19 mouse cellular contexts compared by ENCODE assay signal in genomic region chr2:65652636-65653035, GRCm38 (mm10). TPM values are rescaled to one million over a fixed set of nuclear protein-coding genes. Genes with fewer than 3 reads are reported as not detected.
DNase-seq lines count a peak whose midpoint lies in the region; ATAC-seq and TF ChIP-seq lines count a peak whose summit lies in the region.
"Had no signal": no experiment of that assay in that cellular context is flagged by ENCODE, and none has a peak within 500 bp of the region (broad histone marks: within the 10 kb centered on the region; RNA-seq: fewer than 3 reads in every experiment).

No protein-coding gene starts in this region.

- no peak for DNase-seq in cerebellum, postnatal 4 days (ENCODE audit: low spot score in 2 of 2)
- DNase-seq in cerebellum, adult 2 months: peak; percentile 40 to 64
- DNase-seq in cerebellum, adult 8-10 months: no peak
- DNase-seq in cerebellum, postnatal 25 days: peak; percentile 46 to 48
- no peak for DNase-seq in cerebellum, adult 9-10 months
- DNase-seq: adrenal gland, adult 8-10 months; adrenal gland, postnatal 14 days; B cell, adult 2 months; forebrain, postnatal 0 days had no signal

- no peak for TF ChIP-seq POLR2A in cerebellum, adult 2 months (IDR thresholded peaks at IDR 0.05; ENCODE audit: borderline replicate concordance, insufficient read depth, low read length)

- H3K4me1 ChIP-seq in cerebellum, adult 2 months (ENCODE audit: control insufficient read depth, insufficient read depth, low read length): peaks cover 11% of the 10 kb centered on the region
- H3K4me1 ChIP-seq: embryonic facial prominence, embryonic 10.5 days; embryonic facial prominence, embryonic 12.5 days; forebrain, embryonic 13.5 days; forebrain, embryonic 15.5 days had no signal

- peak; percentile 75 for ATAC-seq in cerebellum, adult (ENCODE audit: insufficient number of reproducible peaks, low FRiP score, low TSS enrichment)
- ATAC-seq: activated CD4-positive, CD25-positive, alpha-beta regulatory T cell, adult 4 months; CD4-positive, CD25-positive, alpha-beta regulatory T cell, adult 4 months; forebrain, embryonic 13.5 days; forebrain, embryonic 15.5 days; forebrain, postnatal 0 days; Patski had no signal

- no peak overlapping the region for H3K4me3 ChIP-seq in cerebellum, adult 2 months (replicated peaks; ENCODE audit: insufficient read depth, low read depth, low read length)
- H3K4me3 ChIP-seq: embryonic facial prominence, embryonic 10.5 days; embryonic facial prominence, embryonic 12.5 days; forebrain, embryonic 13.5 days; forebrain, embryonic 15.5 days had no signal

- no peaks in the 10 kb centered on the region for H3K27me3 ChIP-seq in cerebellum, adult 2 months (ENCODE audit: control insufficient read depth, insufficient read depth, low read length)
- H3K27me3 ChIP-seq: CH12.LX; embryonic facial prominence, embryonic 12.5 days; forebrain, embryonic 13.5 days; forebrain, embryonic 15.5 days had no signal

- TF ChIP-seq CTCF in cerebellum, adult 2 months (IDR thresholded peaks at IDR 0.05; ENCODE audit: borderline replicate concordance, insufficient read depth, low read depth, low read length): no peak

- 12% methylated on average over 7 of the region's 7 CpGs for WGBS in cerebellum, adult 2 months

- peak overlapping the region; percentile 89 for H3K27ac ChIP-seq in cerebellum, adult 2 months (ENCODE audit: insufficient read depth, low read length)
- H3K27ac ChIP-seq: embryonic facial prominence, embryonic 10.5 days; embryonic facial prominence, embryonic 12.5 days; forebrain, embryonic 13.5 days; forebrain, embryonic 15.5 days had no signal

RNA-seq across cellular contexts. Expression of gene Scn2a, which starts 32.1 kb away (rescaled TPM):
- 91.0 and 99.4 TPM in 2 replicates for polyA plus RNA-seq in cerebellum, adult 2 months (2012; rRNA removed)
- polyA plus RNA-seq: G1E had no signal

Comparison
In these comparisons a context has a peak if more than half of its experiments do, and no peak if none do; other contexts are left out.
1. DNase-seq: peak in cerebellum, adult 2 months (2 of 2) and cerebellum, postnatal 25 days (2 of 2); none in cerebellum, postnatal 4 days (0 of 2), cerebellum, adult 8-10 months (single experiment) and cerebellum, adult 9-10 months (single experiment).